Mouse (Mus musculus) cerebellum, adult 11 months (tissue): ENCODE data around the gene Pusl1.

Experiments
- DNase-seq: peaks from one replicate; pipeline ENCODE4 v3.0.0; 2022

Gene Pusl1

DNA sequence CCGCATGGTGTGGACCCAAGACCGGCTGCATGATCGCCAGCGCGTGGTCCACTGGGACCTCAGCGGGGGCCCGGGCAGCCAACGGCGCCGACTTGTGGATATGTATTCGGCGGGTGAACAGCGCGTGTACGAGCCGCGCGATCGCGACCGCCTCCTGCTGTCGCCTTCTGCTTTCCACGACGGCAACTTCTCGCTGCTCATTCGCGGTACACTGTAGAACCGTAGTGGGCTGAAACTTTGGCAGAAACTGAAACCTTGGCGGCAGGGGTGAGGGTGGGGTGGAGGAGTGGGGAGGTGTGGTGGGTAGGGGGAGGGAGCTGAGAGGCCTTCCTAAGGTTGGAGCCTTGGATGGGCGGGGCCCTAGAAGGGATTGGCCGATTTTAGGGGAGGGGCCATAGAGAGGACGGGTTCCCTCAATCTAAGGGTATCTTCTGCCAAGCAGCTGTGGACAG, 50.6 kb downstream of the Pusl1 start:
- DNase-seq = peak; percentile 34

DNA sequence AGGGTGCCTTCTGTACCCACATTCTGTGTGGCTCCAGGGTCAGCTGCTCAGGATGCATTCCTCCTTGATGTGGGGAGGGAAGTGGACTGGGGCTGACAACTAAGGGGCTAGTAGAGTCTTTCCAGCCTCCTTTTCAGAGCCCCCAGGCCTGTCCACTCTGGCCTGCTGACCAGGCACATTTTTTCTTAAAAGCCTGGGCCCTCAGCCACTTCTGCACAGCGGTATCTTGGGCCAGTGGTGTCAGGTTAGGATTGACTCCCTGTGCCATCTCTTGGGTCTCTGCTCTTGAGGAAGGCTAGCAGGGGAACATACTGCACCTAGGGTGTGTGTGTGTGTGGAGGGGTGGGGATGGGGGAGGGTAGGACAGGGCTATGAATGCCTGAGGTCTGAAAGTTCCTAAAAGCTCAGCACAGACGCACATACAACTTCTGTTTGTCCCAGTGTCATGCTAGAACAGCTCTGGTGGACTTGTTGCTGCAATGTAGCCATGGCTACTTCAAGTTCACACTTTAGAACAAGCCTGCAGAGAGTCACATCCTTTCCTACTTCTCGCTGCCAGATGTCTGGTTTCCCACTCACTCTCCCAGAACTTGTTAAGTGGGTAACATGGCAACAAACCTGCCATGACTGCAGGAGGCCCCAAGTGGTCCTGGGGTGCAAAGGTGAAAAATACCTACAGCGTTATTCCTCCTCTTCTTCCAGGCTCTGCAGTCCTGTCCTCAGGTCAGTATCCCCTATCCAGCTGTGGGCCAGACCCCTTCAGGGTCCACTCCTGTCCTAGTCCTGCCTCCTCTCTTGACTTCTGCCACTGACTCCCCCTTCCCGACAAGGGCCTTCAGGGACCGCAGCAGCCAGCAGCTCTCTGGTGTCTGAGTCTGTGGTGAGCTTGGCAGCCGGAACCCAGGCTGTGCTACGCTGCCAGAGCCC, 51.2 kb downstream of the Pusl1 start:
- DNase-seq = peak; percentile 5

DNA sequence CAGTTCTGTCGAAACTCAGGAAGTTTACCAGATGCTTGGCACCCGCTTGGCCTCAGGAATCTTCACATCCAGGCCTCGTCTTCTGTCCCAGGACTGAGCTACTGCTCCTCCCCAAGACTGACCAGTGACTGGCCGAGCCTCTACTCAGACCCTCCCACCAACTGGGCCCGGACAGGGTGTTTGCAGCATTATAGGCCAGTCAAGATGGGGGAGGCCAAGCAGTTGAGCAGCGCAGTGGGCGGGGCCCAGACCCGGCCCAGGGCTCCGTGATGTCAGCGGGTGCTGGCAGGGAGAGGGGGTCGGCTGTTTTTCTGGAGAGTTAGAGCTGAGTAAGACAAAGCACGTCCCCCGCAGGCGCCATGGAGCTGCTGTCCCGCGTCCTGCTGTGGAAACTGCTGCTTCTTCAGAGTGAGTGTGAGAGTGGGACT, 52.1 kb downstream of the Pusl1 start, which contains the start of gene Mxra8:
TSS of gene Mxra8 (plus strand) at position 198 of the 428 bp plus-strand sequence.
- no peak for DNase-seq

DNA sequence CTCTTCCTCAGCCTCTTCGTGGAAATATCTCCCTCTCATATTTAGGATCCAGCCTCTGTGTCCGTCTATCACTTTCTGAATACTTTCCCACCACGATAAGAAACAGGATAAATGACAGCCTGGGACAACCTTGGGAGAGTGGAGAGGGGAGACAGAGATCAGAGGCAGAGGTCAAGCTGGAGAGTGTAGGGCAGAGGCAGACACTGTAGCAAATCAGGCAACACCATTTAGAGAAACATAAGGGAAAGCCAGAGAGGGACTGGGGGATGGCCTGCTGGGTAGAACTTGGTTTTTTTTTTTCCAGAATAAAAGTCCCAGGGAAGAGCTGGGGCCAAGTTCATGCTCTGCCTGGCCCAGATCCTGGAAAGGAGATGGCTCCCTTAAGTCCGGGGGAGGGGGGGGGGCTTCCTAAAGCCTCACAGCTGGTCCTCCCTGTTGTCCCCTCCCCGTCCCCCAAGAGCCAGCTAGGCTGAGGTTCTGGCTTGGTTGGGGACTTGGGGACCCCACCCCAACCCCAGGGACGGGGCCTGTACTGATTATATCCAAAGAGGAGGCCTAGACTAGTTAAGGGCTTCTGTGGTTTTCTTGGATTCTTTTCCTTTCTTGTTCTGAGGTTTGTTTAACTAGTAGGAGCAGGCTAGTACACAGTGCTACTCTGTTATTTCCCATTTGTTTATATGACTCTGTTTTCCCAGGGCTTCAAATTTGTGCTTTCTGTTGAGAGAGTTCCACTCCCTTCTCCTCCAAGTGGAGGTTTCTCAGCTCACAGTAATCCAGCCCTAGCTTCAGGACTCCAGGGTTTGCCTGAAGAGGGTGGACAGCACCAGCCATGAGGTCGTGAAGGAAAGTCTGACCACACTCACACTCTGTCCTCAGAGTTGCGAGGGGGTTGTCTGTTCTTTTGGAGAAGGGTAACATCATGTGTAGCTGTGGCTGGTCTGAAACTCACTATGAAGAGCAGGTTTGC, 53.1 kb downstream of the Pusl1 start:
- no peak for DNase-seq
